In genomic region chr11:88091949-88092348, GRCm38 (mm10) we compare ENCODE assay signal across 20 mouse cellular contexts. TPM values are rescaled to one million over a fixed set of nuclear protein-coding genes. Genes with fewer than 3 reads are reported as not detected.
DNase-seq lines count a peak whose midpoint lies in the region; ATAC-seq lines count a peak whose summit lies in the region.
"Had no signal": no experiment of that assay in that cellular context is flagged by ENCODE, and none has a peak within 500 bp of the region (broad histone marks: within the 10 kb centered on the region; RNA-seq: fewer than 3 reads in every experiment).

No protein-coding gene starts in this region.

- peaks cover 14% of the 10 kb centered on the region for H3K27me3 ChIP-seq in liver, embryonic 11.5 days (replicated peaks; ENCODE audit: control insufficient read depth, insufficient read depth, low read length)
- H3K27me3 ChIP-seq: heart, embryonic 15.5 days; lung, embryonic 15.5 days; midbrain, embryonic 13.5 days had no signal

- H3K4me1 ChIP-seq in liver, embryonic 11.5 days (replicated peaks; ENCODE audit: control insufficient read depth, insufficient read depth, low read length), result no peaks in the 10 kb centered on the region; the same call in 1 of the 2 replicates

- 40% methylated on average over 1 of the region's 1 CpGs for WGBS in liver, embryonic 11.5 days

- peak; percentile 54 for ATAC-seq in megakaryocyte, adult 5-6 weeks (ENCODE audit: poor library complexity, severe bottlenecking)
- ATAC-seq in liver, embryonic 11.5 days (replicated peaks; ENCODE audit: low FRiP score), result no peak
- ATAC-seq: forebrain, embryonic 13.5 days; midbrain, embryonic 13.5 days had no signal

- H3K36me3 ChIP-seq in liver, embryonic 11.5 days (ENCODE audit: control insufficient read depth, insufficient read depth, low read length), result no peaks in the 10 kb centered on the region
- H3K36me3 ChIP-seq: embryonic facial prominence, embryonic 12.5 days; heart, embryonic 15.5 days; lung, embryonic 15.5 days; midbrain, embryonic 13.5 days had no signal

- H3K4me3 ChIP-seq in liver, embryonic 11.5 days (ENCODE audit: low read depth, low read length), result no peak overlapping the region
- H3K4me3 ChIP-seq: embryonic facial prominence, embryonic 12.5 days; erythroblast, embryonic 14.5 days; forebrain, embryonic 13.5 days; heart, embryonic 15.5 days; lung, embryonic 15.5 days; midbrain, embryonic 13.5 days had no signal

- no peak overlapping the region for H3K4me2 ChIP-seq in liver, embryonic 11.5 days
- H3K4me2 ChIP-seq: embryonic facial prominence, embryonic 12.5 days; forebrain, embryonic 13.5 days; heart, embryonic 15.5 days; lung, embryonic 15.5 days; midbrain, embryonic 13.5 days had no signal

- peak; percentile 33 for DNase-seq in CD4-positive, CD25-positive, alpha-beta regulatory T cell, adult 2 months (ENCODE audit: low read depth, low spot score)
- DNase-seq in T-cell, adult 2 months (ENCODE audit: low spot score), result peak; percentile 67
- peak; percentile 86 for DNase-seq in thymus, postnatal 0 days (ENCODE audit: low spot score)
- DNase-seq in right cerebral cortex, postnatal 4 days, result no peak
- DNase-seq in right cerebral cortex, adult 2 months (ENCODE audit: low spot score in 2 of 2), result no peak
- DNase-seq in cerebellum, adult 9-11 months, result no peak
- DNase-seq in liver, embryonic 11.5 days (ENCODE audit: low spot score), result no peak
- DNase-seq: cerebellum, adult 8-10 months; heart, postnatal 4 days; kidney, adult 9 months; kidney, postnatal 4 days had no signal

- no peaks in the 10 kb centered on the region for H3K9me3 ChIP-seq in liver, embryonic 11.5 days (ENCODE audit: control insufficient read depth, low read length)
- H3K9me3 ChIP-seq: embryonic facial prominence, embryonic 12.5 days; forebrain, embryonic 13.5 days; heart, embryonic 15.5 days; lung, embryonic 15.5 days; midbrain, embryonic 13.5 days had no signal

- H3K27ac ChIP-seq in liver, embryonic 11.5 days (ENCODE audit: low read depth, low read length), result no peak overlapping the region
- H3K27ac ChIP-seq: embryonic facial prominence, embryonic 12.5 days; forebrain, embryonic 13.5 days; heart, embryonic 15.5 days; liver, embryonic 14.5 days; lung, embryonic 15.5 days; macrophage; midbrain, embryonic 13.5 days had no signal

- H3K9ac ChIP-seq in liver, embryonic 11.5 days (ENCODE audit: low read depth, low read length), result no peak overlapping the region
- H3K9ac ChIP-seq: embryonic facial prominence, embryonic 12.5 days; forebrain, embryonic 13.5 days; heart, embryonic 15.5 days; liver, embryonic 14.5 days; lung, embryonic 15.5 days; midbrain, embryonic 13.5 days had no signal

RNA-seq across cellular contexts. Expression of gene Cuedc1, which starts 5.9 kb away (rescaled TPM):
- total RNA-seq in megakaryocyte, adult 5-6 weeks (2015), result 0.67 and 0.73 TPM in 2 replicates
- 1.3 and 2.2 TPM in 2 replicates for total RNA-seq in megakaryocyte, adult 5-6 weeks (2017)
- polyA plus RNA-seq in thymus, postnatal 0 days (2015; fragmentation: Nextera tagmentation; extraction: Ambion mirVana), result 10.7 and 11.4 TPM in 2 replicates
- 5.3 and 6.9 TPM in 2 replicates for polyA plus RNA-seq in liver, embryonic 11.5 days (2014; fragmentation: Nextera tagmentation; extraction: Ambion mirVana)

RNA-seq across cellular contexts. Expression of gene Vezf1, which starts 23.9 kb away (rescaled TPM):
- 46.4 and 55.3 TPM in 2 replicates for total RNA-seq in megakaryocyte, adult 5-6 weeks (2015)
- 22.6 and 25.0 TPM in 2 replicates for total RNA-seq in megakaryocyte, adult 5-6 weeks (2017)
- 32.8 and 33.1 TPM in 2 replicates for polyA plus RNA-seq in thymus, postnatal 0 days (2015; fragmentation: Nextera tagmentation; extraction: Ambion mirVana)
- 21.7 and 24.0 TPM in 2 replicates for polyA plus RNA-seq in liver, embryonic 11.5 days (2014; fragmentation: Nextera tagmentation; extraction: Ambion mirVana)

RNA-seq across cellular contexts. Expression of gene Srsf1, which starts 44.8 kb away (rescaled TPM):
- 146 and 156 TPM in 2 replicates for total RNA-seq in megakaryocyte, adult 5-6 weeks (2015)
- total RNA-seq in megakaryocyte, adult 5-6 weeks (2017), result 369 and 388 TPM in 2 replicates
- 308 and 311 TPM in 2 replicates for polyA plus RNA-seq in thymus, postnatal 0 days (2015; fragmentation: Nextera tagmentation; extraction: Ambion mirVana)
- 323 and 337 TPM in 2 replicates for polyA plus RNA-seq in liver, embryonic 11.5 days (2014; fragmentation: Nextera tagmentation; extraction: Ambion mirVana)

Comparison
In these comparisons a context has a peak if more than half of its experiments do, and no peak if none do; other contexts are left out.
1. DNase-seq: peak in CD4-positive, CD25-positive, alpha-beta regulatory T cell, adult 2 months (single experiment), T-cell, adult 2 months (single experiment) and thymus, postnatal 0 days (single experiment); none in right cerebral cortex, postnatal 4 days (single experiment), right cerebral cortex, adult 2 months (0 of 2), cerebellum, adult 9-11 months (single experiment) and liver, embryonic 11.5 days (single experiment).